Mouse (Mus musculus): Measurements from ENCODE around the gene Bcar3. TPM values are rescaled to one million over a fixed set of nuclear protein-coding genes. Genes with fewer than 3 reads are reported as not detected.

The Bcar3 gene
- polyA plus RNA-seq, 1 experiment from 2014 or later = 5.0 TPM

DNA sequence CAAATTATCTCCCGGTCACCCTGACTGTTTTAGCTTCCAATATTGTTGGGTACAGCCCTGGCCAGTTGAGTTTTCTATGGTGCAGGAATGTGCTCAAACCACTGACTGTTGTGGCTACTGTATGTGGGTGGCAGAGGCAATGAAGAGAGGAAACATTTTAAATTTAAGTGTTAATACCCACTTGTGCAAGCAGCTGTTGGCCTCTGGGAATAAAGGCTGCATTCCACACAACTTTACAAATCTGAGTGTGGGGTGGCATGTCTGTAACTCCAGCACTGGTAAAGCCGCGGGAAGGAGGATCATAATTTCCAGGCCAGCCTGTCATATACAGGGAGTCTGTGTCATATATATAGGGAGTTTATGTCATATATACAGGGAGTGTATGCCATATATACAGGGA is 226.4 kb downstream of the Bcar3 start:
- Histone ChIP-seq H3K27ac (no peak overlapping the region), H3K4me2 (no peak overlapping the region), H3K36me3 (no peaks in the 10 kb centered on the region), H3K9me3 (replicated peaks) (no peaks in the 10 kb centered on the region), H3K9ac (no peak overlapping the region), H3K27me3 (no peaks in the 10 kb centered on the region), H3K4me1 (replicated peaks) (no peaks in the 10 kb centered on the region), H3K4me3 (replicated peaks) (no peak overlapping the region)
- ATAC-seq (ENCODE audit: low read depth) (no peak), DNase-seq (no peak)
- WGBS (ENCODE audit: insufficient replicate concordance) = 53% methylated on average over 3 of the region's 3 CpGs

DNA sequence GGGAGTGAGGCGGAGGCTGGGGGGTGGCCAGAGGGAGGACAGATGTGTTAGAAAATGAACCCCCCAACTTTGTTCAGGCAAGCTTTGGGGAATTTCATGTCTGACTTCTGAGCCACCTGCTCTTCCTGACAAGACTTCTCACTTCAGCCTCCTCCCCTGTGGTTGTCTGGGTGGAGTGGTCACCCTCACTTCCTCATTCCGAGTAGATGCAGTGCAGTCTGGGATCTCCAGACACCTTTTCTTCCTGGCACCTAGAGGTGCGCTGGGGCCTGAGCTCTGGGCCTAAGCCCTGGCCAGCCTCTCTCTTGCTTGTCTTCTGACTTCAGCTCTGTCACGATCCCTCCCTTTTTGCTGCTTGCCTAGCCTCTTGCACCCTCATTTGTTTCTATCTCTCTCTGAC is 226.9 kb downstream of the Bcar3 start:
- H3K27ac ChIP-seq = no peak overlapping the region
- H3K27me3 ChIP-seq = no peaks in the 10 kb centered on the region
- H3K9me3 ChIP-seq (replicated peaks) = no peaks in the 10 kb centered on the region
- DNase-seq = no peak
- H3K9ac ChIP-seq = no peak overlapping the region
- H3K4me3 ChIP-seq (replicated peaks) = no peak overlapping the region
- H3K36me3 ChIP-seq = no peaks in the 10 kb centered on the region
- 41% methylated on average over 4 of the region's 4 CpGs for WGBS (ENCODE audit: insufficient replicate concordance)
- H3K4me2 ChIP-seq = no peak overlapping the region
- ATAC-seq (ENCODE audit: low read depth) = no peak
- H3K4me1 ChIP-seq (replicated peaks) = no peaks in the 10 kb centered on the region

DNA sequence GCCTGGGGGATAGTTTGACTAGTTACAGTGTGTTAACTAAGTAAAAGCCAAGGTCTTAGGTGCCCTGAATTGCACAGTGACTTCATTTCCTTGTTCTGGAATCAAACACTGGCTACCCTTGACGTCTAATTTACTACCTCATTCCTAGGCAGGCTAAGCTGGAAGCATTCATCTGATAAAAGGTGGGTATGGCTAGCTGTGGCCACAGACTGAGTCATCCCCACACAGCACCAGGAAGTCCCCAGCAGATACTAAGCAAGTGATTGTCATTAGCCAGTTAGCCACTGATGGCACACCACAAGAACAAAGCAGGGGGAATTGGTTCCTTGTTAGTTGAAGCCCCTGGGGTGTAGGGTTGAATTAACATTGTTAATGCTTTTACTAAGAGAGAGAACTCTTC is 227.4 kb downstream of the Bcar3 start:
- no peaks in the 10 kb centered on the region for H3K36me3 ChIP-seq
- no peaks in the 10 kb centered on the region for H3K27me3 ChIP-seq
- DNase-seq = no peak
- H3K4me2 ChIP-seq = no peak overlapping the region
- 14% methylated on average over 1 of the region's 1 CpGs for WGBS (ENCODE audit: insufficient replicate concordance)
- no peaks in the 10 kb centered on the region for H3K9me3 ChIP-seq (replicated peaks)
- no peak overlapping the region for H3K27ac ChIP-seq
- ATAC-seq (ENCODE audit: low read depth) = no peak
- no peak overlapping the region for H3K4me3 ChIP-seq (replicated peaks)
- no peaks in the 10 kb centered on the region for H3K4me1 ChIP-seq (replicated peaks)
- no peak overlapping the region for H3K9ac ChIP-seq

DNA sequence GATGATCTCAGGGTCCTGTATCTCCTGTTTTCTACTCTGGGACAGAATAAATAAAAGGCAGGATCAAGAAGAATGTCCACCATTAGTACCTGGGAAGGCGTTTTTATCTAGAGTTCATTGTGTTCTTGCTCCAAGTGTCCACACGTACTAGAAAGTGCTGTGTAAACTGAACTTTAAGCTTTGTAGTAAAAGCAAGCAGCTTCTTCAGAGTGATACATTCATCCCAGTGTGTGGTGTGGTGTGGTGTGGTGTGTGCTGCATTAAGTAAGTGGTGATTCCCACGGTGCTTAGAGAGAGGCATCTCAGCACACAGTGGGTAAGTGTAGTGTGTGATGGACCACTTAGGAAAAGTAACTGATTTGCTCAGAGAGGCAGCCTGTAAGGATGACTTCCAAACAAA is 234.5 kb downstream of the Bcar3 start:
- H3K4me3 ChIP-seq (replicated peaks) = no peak overlapping the region
- no peak overlapping the region for H3K4me2 ChIP-seq
- 0 out of 2 replicates have a peak, but pooled peaks cover 7% of the 10 kb centered on the region for H3K36me3 ChIP-seq
- WGBS (ENCODE audit: insufficient replicate concordance) = 51% methylated on average over 3 of the region's 3 CpGs
- no peak for ATAC-seq (ENCODE audit: low read depth)
- DNase-seq = no peak
- no peak overlapping the region for H3K27ac ChIP-seq
- no peaks in the 10 kb centered on the region for H3K4me1 ChIP-seq (replicated peaks)
- H3K9ac ChIP-seq = no peak overlapping the region
- no peaks in the 10 kb centered on the region for H3K9me3 ChIP-seq (replicated peaks)
- no peaks in the 10 kb centered on the region for H3K27me3 ChIP-seq

DNA sequence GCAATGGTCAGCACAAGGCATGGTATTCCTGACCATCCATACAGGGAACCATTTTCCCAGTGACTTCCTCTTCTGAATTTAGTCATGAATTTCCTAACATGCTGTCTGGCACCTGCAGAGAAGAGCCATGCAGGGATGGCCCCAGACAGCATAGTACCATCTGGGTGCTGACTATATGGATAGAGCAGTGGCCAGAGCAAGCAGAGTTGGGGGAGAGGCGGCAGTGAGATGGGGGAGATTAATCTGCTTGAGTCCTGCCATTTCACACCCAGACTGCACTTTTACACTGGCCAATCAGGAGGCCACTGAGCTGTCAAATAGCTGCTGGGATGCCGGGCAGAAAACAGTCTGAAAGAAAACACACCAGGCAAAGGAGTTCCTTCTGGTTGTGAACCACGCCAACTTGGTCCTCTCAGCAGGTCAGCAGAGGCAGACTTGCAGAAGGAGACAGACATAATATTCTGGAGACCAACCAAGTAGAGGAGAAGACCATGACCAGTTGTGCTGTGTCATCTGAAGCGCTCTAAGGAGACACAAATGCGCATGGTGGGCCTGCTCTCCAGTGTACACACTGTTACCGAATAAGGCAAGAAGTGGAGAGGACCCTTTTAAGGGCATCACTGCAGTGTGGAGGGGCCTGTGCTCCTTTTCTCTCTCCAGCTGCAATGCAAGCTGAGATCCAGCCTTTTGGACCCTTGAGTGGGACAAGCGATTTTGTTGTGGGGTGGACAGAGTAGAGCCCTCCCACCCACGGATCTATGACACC is 242.2 kb downstream of the Bcar3 start:
- Histone ChIP-seq H3K9me3 (replicated peaks) (no peaks in the 10 kb centered on the region), H3K4me3 (replicated peaks) (no peak overlapping the region), H3K27me3 (no peaks in the 10 kb centered on the region), H3K27ac (no peak overlapping the region), H3K4me2 (no peak overlapping the region), H3K9ac (no peak overlapping the region), H3K36me3 (peaks cover 6% of the 10 kb centered on the region), H3K4me1 (replicated peaks) (no peaks in the 10 kb centered on the region)
- ATAC-seq (ENCODE audit: low read depth) = no peak
- 65% methylated on average over 8 of the region's 8 CpGs for WGBS (ENCODE audit: insufficient replicate concordance)
- no peak for DNase-seq

DNA sequence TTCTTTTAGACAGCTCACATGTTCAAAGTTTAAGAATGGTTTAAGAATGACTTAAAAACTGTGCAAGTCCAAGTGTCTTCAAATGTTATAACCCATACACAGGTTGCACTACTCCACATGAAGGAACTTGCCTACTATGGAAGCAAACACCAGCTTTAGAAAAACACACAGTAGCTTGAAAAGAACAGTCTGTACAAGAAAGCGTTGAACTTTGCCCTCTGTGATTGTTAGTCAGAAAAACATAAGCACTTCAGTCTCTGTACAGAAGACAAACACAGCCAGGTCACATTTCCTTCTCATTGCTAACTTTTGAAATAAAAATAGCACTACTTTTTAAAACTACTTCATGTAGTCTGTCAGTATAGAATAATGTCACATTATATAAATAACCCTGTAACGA is 244.9 kb downstream of the Bcar3 start:
- no peak overlapping the region for H3K4me3 ChIP-seq (replicated peaks)
- H3K27ac ChIP-seq = no peak overlapping the region
- H3K27me3 ChIP-seq = no peaks in the 10 kb centered on the region
- no peak for DNase-seq
- no peaks in the 10 kb centered on the region for H3K9me3 ChIP-seq (replicated peaks)
- no peak for ATAC-seq (ENCODE audit: low read depth)
- H3K9ac ChIP-seq = no peak overlapping the region
- 79% methylated on average over 2 of the region's 2 CpGs for WGBS (ENCODE audit: insufficient replicate concordance)
- peaks cover 6% of the 10 kb centered on the region for H3K36me3 ChIP-seq
- H3K4me1 ChIP-seq (replicated peaks) = no peaks in the 10 kb centered on the region
- no peak overlapping the region for H3K4me2 ChIP-seq

DNA sequence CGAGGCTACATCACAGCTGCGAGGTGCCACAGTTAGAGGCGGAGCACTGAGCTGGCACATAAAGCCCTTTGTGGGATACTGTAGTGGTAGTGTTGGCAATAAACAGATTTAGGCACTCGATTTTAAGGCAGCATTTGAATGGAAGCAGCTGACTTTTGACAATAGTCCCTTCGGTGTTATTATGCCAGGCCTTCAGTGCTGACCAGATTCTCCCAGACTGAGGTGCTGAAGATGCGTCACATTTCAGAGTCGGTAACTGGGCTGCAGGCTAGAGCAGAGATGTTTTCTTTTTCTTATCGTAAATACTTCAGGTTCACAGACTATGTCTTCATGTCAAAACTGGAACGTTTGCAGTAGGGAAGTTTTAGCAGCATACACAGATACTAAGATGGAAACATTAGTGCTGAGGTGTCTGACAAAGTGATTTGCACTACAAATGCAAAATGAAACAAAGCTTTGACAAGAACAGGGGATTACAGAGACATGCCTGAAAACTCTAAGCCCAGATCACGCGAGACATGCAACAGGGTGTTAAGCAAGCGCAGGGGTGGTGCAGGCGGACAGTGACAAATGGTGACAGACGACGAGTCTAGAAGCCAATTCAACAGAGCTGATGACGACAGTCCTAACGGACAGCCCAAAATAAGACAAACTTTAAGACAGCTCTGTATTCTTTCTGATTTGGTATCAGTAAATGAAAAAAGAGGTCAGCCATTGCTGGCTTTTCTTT is 246.2 kb downstream of the Bcar3 start:
- no peak overlapping the region for H3K9ac ChIP-seq
- H3K4me2 ChIP-seq = no peak overlapping the region
- H3K27me3 ChIP-seq = no peaks in the 10 kb centered on the region
- ATAC-seq (ENCODE audit: low read depth) = no peak
- H3K27ac ChIP-seq = no peak overlapping the region
- 74% methylated on average over 17 of the region's 17 CpGs for WGBS (ENCODE audit: insufficient replicate concordance)
- H3K9me3 ChIP-seq (replicated peaks) = no peaks in the 10 kb centered on the region
- DNase-seq = no peak
- H3K4me3 ChIP-seq (replicated peaks) = no peak overlapping the region
- H3K36me3 ChIP-seq = peaks cover 9% of the 10 kb centered on the region
- no peaks in the 10 kb centered on the region for H3K4me1 ChIP-seq (replicated peaks)

DNA sequence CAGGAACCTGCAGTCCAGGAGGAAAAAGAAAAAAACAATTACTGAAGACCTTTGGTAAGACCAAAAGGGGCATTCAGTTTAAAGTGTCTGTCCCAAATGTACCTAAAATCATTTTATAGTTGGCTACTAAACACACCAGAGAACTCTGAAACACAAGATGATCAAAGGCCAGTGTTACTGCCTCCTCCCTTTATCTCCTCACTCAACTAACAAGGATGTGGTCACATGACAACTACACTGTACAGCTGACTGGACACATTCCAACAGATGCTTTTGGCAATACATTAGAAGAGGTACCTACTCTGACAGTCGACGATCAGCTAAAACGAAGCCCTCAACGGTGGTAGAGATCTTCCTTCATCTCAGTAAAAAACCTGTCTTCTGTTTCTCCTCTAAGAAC is 247.0 kb downstream of the Bcar3 start:
- Histone ChIP-seq H3K36me3 (peaks cover 9% of the 10 kb centered on the region), H3K4me1 (replicated peaks) (no peaks in the 10 kb centered on the region), H3K9ac (no peak overlapping the region), H3K4me2 (no peak overlapping the region), H3K4me3 (replicated peaks) (no peak overlapping the region), H3K27ac (no peak overlapping the region), H3K27me3 (no peaks in the 10 kb centered on the region), H3K9me3 (replicated peaks) (no peaks in the 10 kb centered on the region)
- DNase-seq (no peak), ATAC-seq (ENCODE audit: low read depth) (no peak)
- WGBS (ENCODE audit: insufficient replicate concordance) = 71% methylated on average over 4 of the region's 4 CpGs

DNA sequence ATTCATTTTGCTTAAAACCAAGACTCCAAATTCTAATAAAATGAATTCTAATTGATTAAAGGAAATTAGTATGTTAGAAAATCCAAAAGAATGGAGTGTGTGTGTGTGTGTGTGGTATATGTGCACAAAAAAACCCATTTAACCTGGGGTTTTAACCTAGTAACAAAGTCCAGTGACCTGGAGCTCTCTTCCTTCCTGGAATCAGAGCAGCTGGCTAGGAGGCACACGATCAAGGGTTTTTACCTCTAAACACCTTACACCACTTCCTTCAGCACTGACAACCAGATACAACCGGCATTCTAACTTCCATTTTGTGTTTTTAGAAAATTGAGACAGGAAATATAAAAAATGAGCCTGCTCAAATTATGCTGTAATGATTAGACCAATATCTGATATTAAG is 251.4 kb downstream of the Bcar3 start:
- Histone ChIP-seq H3K36me3 (peaks cover 3% of the 10 kb centered on the region; the same call in 1 of the 2 replicates), H3K4me1 (replicated peaks) (peaks cover 6% of the 10 kb centered on the region), H3K4me2 (no peak overlapping the region), H3K27me3 (no peaks in the 10 kb centered on the region), H3K27ac (no peak overlapping the region), H3K9me3 (replicated peaks) (no peaks in the 10 kb centered on the region), H3K4me3 (replicated peaks) (no peak overlapping the region), H3K9ac (no peak overlapping the region)
- ATAC-seq (ENCODE audit: low read depth) (no peak), DNase-seq (no peak)
- WGBS (ENCODE audit: insufficient replicate concordance) = 57% methylated on average over 2 of the region's 2 CpGs

DNA sequence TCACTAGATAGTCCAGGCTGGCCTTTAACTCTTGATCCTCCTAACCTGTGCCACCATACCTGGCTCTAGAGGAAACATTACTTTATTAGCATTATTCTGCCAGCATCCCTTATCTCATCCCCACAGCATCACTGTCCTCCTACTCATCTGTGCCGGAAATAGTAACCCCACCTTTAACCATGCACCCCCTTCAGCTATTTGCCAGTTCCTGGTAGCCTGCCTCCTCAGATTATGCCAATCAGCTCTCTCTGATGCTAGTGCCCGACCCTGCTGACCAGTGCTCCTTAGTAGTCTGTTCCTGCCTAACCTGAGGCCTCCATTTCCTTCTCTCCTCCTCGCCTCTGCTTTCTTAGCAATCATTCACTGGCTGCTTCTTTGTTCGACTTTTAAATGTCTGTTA is 253.5 kb downstream of the Bcar3 start:
- H3K4me1 ChIP-seq (replicated peaks) = peaks cover 6% of the 10 kb centered on the region
- H3K9me3 ChIP-seq (replicated peaks) = no peaks in the 10 kb centered on the region
- no peak for DNase-seq
- no peak overlapping the region for H3K4me2 ChIP-seq
- H3K27ac ChIP-seq = no peak overlapping the region
- no peaks in the 10 kb centered on the region for H3K27me3 ChIP-seq
- H3K36me3 ChIP-seq = peaks cover 3% of the 10 kb centered on the region; the same call in 1 of the 2 replicates
- no peak overlapping the region for H3K4me3 ChIP-seq (replicated peaks)
- ATAC-seq (ENCODE audit: low read depth) = peak; percentile 85
- no peak overlapping the region for H3K9ac ChIP-seq
- 24% methylated on average over 4 of the region's 4 CpGs for WGBS (ENCODE audit: insufficient replicate concordance)

DNA sequence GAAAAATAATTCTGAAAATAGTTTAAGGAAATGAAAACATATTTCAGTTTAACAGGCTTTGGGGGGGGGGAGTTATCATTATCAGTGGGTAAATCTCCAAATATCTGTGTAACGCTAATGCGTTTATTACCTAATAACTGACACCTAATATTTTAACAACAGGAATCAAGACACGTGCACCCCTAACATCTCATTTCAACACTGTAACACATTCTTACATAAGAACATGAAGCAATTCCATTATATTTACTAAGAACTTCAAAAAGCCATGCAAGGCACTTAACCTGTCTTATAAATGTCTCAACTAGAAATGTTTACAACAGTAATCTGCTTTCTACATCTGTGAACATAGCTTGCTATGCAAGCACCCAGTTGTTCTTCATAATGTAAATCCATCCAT is 257.2 kb downstream of the Bcar3 start:
- no peaks in the 10 kb centered on the region for H3K36me3 ChIP-seq
- peaks cover 6% of the 10 kb centered on the region for H3K4me1 ChIP-seq (replicated peaks)
- no peak overlapping the region for H3K9ac ChIP-seq
- ATAC-seq (ENCODE audit: low read depth) (no peak), DNase-seq (no peak)
- H3K27ac ChIP-seq = no peak overlapping the region
- H3K4me3 ChIP-seq (replicated peaks) = no peak overlapping the region
- 80% methylated on average over 3 of the region's 3 CpGs for WGBS (ENCODE audit: insufficient replicate concordance)
- no peak overlapping the region for H3K4me2 ChIP-seq
- H3K9me3 ChIP-seq (replicated peaks) = no peaks in the 10 kb centered on the region
- no peaks in the 10 kb centered on the region for H3K27me3 ChIP-seq

DNA sequence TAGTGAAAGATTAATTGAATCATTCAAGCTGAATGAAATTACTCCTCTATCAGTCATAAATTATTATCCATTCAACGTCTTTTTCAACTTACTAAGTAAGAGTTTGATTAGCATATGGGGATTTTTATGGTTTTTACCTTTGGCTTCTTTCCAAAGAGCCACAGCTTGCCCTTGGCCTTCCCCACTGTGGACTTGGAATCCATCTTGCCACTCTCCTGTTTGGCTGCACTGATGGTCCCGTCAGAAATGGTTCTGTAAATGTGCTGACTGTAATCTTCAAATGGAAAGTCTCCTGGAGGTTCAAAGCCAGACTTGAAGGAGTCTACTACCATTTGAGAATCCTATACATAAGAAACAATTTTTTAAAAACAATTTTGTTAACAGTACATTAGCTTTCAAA is 263.8 kb downstream of the Bcar3 start:
- no peak overlapping the region for H3K9ac ChIP-seq
- no peak overlapping the region for H3K4me2 ChIP-seq
- H3K4me1 ChIP-seq (replicated peaks) = no peaks in the 10 kb centered on the region
- WGBS (ENCODE audit: insufficient replicate concordance) = 56% methylated on average over 2 of the region's 2 CpGs
- DNase-seq (no peak), ATAC-seq (ENCODE audit: low read depth) (no peak)
- H3K9me3 ChIP-seq (replicated peaks) = no peaks in the 10 kb centered on the region
- H3K4me3 ChIP-seq (replicated peaks) = no peak overlapping the region
- no peaks in the 10 kb centered on the region for H3K27me3 ChIP-seq
- H3K27ac ChIP-seq = no peak overlapping the region
- peaks cover 5% of the 10 kb centered on the region; the same call in 1 of the 2 replicates for H3K36me3 ChIP-seq

Data from liver, embryonic 13.5 days (tissue).